Mouse (Mus musculus) midbrain, embryonic 13.5 days (tissue): ENCODE measurements around the gene Taok3. TPM values are rescaled to one million over a fixed set of nuclear protein-coding genes. Genes with fewer than 3 reads are reported as not detected.

Experiments
- ATAC-seq: fragments of 200-750 bp; cut with Nextera tagmentation; 2 replicates; pipeline ENCODE4 v1.8.0; 2017; ENCODE audit warnings: mild to moderate bottlenecking, moderate TSS enrichment, moderate library complexity
- H3K27ac ChIP-seq: fragments of 300-500 bp; sonication (generic); 2 replicates; pipeline ENCODE4 v1.5.1; 2015; ENCODE audit warnings: inconsistent platforms, mild to moderate bottlenecking, moderate library complexity
- H3K27me3 ChIP-seq: fragments of 300-500 bp; sonication (generic); 2 replicates; pipeline ENCODE4 v1.6.1; 2015; ENCODE audit warnings: mild to moderate bottlenecking, inconsistent platforms
- H3K36me3 ChIP-seq: fragments of 300-500 bp; sonication (generic); 2 replicates; pipeline ENCODE4 v1.6.1; 2015; ENCODE audit warnings: mild to moderate bottlenecking, inconsistent platforms
- H3K4me1 ChIP-seq: fragments of 300-500 bp; sonication (generic); replicated peaks from 2 replicates; pipeline ENCODE4 v1.6.1; 2015; ENCODE audit warnings: inconsistent platforms
- H3K4me2 ChIP-seq: fragments of 300-500 bp; sonication (generic); replicated peaks from 2 replicates; pipeline ENCODE4 v1.6.1; 2015; ENCODE audit warnings: moderate library complexity, mild to moderate bottlenecking, inconsistent platforms
- H3K4me3 ChIP-seq: fragments of 300-500 bp; sonication (generic); replicated peaks from 2 replicates; pipeline ENCODE4 v1.5.1; 2015; ENCODE audit warnings: mild to moderate bottlenecking, inconsistent platforms
- H3K9ac ChIP-seq: fragments of 300-500 bp; sonication (generic); replicated peaks from 2 replicates; pipeline ENCODE4 v1.6.1; 2015; ENCODE audit warnings: mild to moderate bottlenecking, inconsistent platforms
- H3K9me3 ChIP-seq: fragments of 300-500 bp; sonication (generic); 2 replicates; pipeline ENCODE4 v1.6.1; 2016; ENCODE audit warnings: mild to moderate bottlenecking, inconsistent platforms
- WGBS: fragments of 180-500 bp; shearing (Covaris S2); methylation state at CpG from one replicate; pipeline ENCODE4 v1.1.7; 2015; 5-methylcytosine and 5-hydroxymethylcytosine counted together
- polyA plus RNA-seq: library from polyadenylated mRNA; unstranded; fragments of >200 nt; fragmentation: Nextera tagmentation; extraction: Ambion mirVana; gene quantifications from 2 replicates; pipeline ENCODE4 v1.2.1, GENCODE M21; 2015

Gene Taok3
- polyA plus RNA-seq, 1 experiment from 2014 or later, result 43.7 TPM

- no peak overlapping the region; the same call in 1 of the 2 replicates for H3K4me2 ChIP-seq
- 51% methylated on average over 8 of the region's 9 CpGs for WGBS
Measured at GRCm38 (mm10) chr5:117135869-117136268, 15.9 kb downstream of the Taok3 start.

GRCm38 (mm10) chr5:117136570-117136969 is 16.6 kb downstream of the Taok3 start:
- no peak overlapping the region for H3K9ac ChIP-seq
- H3K4me3 ChIP-seq, result no peak overlapping the region
- no peak overlapping the region for H3K27ac ChIP-seq
- H3K4me2 ChIP-seq, result no peak overlapping the region
- no peaks in the 10 kb centered on the region for H3K27me3 ChIP-seq
- peaks cover 17% of the 10 kb centered on the region for H3K4me1 ChIP-seq
- no peaks in the 10 kb centered on the region for H3K36me3 ChIP-seq
- H3K9me3 ChIP-seq, result no peaks in the 10 kb centered on the region
- 93% methylated on average over 5 of the region's 5 CpGs for WGBS
- no peak for ATAC-seq

More at GRCm38 (mm10) chr5:117135869-117136268, 15.9 kb downstream of the Taok3 start:
- Histone ChIP-seq H3K27me3 (no peaks in the 10 kb centered on the region), H3K9me3 (no peaks in the 10 kb centered on the region), H3K4me1 (peaks cover 17% of the 10 kb centered on the region), H3K27ac (no peak overlapping the region; the same call in 1 of the 2 replicates), H3K36me3 (no peaks in the 10 kb centered on the region), H3K9ac (no peak overlapping the region), H3K4me3 (no peak overlapping the region)
- ATAC-seq, result peak; percentile 40; the same call in 1 of the 2 replicates

GRCm38 (mm10) chr5:117137011-117137410 is 17.1 kb downstream of the Taok3 start:
- ATAC-seq, result no peak
- Histone ChIP-seq H3K4me2 (no peak overlapping the region), H3K4me3 (no peak overlapping the region), H3K9ac (no peak overlapping the region), H3K36me3 (no peaks in the 10 kb centered on the region), H3K27me3 (no peaks in the 10 kb centered on the region), H3K9me3 (no peaks in the 10 kb centered on the region), H3K27ac (no peak overlapping the region), H3K4me1 (peaks cover 17% of the 10 kb centered on the region)
- WGBS, result 73% methylated on average over 10 of the region's 10 CpGs

- 80% methylated on average over 8 of the region's 8 CpGs for WGBS
- Histone ChIP-seq H3K9ac (no peak overlapping the region), H3K27me3 (no peaks in the 10 kb centered on the region), H3K27ac (no peak overlapping the region), H3K4me1 (peaks cover 17% of the 10 kb centered on the region), H3K36me3 (no peaks in the 10 kb centered on the region), H3K9me3 (no peaks in the 10 kb centered on the region), H3K4me2 (no peak overlapping the region), H3K4me3 (no peak overlapping the region)
- ATAC-seq, result no peak
Measured at GRCm38 (mm10) chr5:117137594-117137993, 17.7 kb downstream of the Taok3 start.

GRCm38 (mm10) chr5:117138295-117138988 is 18.5 kb downstream of the Taok3 start:
- Histone ChIP-seq H3K4me1 (peaks cover 17% of the 10 kb centered on the region), H3K27me3 (no peaks in the 10 kb centered on the region), H3K4me3 (no peak overlapping the region), H3K9ac (no peak overlapping the region), H3K4me2 (no peak overlapping the region), H3K27ac (no peak overlapping the region), H3K36me3 (no peaks in the 10 kb centered on the region), H3K9me3 (no peaks in the 10 kb centered on the region)
- 88% methylated on average over 11 of the region's 11 CpGs for WGBS
- no peak for ATAC-seq

GRCm38 (mm10) chr5:117139822-117140221 is 19.9 kb downstream of the Taok3 start:
- H3K27me3 ChIP-seq, result no peaks in the 10 kb centered on the region
- no peak for ATAC-seq
- H3K4me1 ChIP-seq, result peaks cover 17% of the 10 kb centered on the region
- H3K27ac ChIP-seq, result no peak overlapping the region
- H3K4me3 ChIP-seq, result no peak overlapping the region
- 69% methylated on average over 8 of the region's 8 CpGs for WGBS
- no peaks in the 10 kb centered on the region for H3K36me3 ChIP-seq
- H3K9me3 ChIP-seq, result no peaks in the 10 kb centered on the region
- H3K4me2 ChIP-seq, result no peak overlapping the region
- H3K9ac ChIP-seq, result no peak overlapping the region

GRCm38 (mm10) chr5:117140374-117140773 is 20.4 kb downstream of the Taok3 start:
- Histone ChIP-seq H3K4me3 (no peak overlapping the region), H3K36me3 (no peaks in the 10 kb centered on the region), H3K27ac (no peak overlapping the region), H3K4me1 (peaks cover 13% of the 10 kb centered on the region), H3K9ac (no peak overlapping the region), H3K4me2 (no peak overlapping the region), H3K27me3 (no peaks in the 10 kb centered on the region), H3K9me3 (no peaks in the 10 kb centered on the region)
- no peak for ATAC-seq
- 70% methylated on average over 7 of the region's 7 CpGs for WGBS

- H3K4me3 ChIP-seq, result no peak overlapping the region
- 65% methylated on average over 9 of the region's 9 CpGs for WGBS
- H3K9me3 ChIP-seq, result peaks cover 4% of the 10 kb centered on the region
- peaks cover 5% of the 10 kb centered on the region; the same call in 1 of the 2 replicates for H3K4me1 ChIP-seq
- H3K36me3 ChIP-seq, result no peaks in the 10 kb centered on the region
- H3K4me2 ChIP-seq, result no peak overlapping the region
- ATAC-seq, result no peak
- H3K27me3 ChIP-seq, result no peaks in the 10 kb centered on the region
- no peak overlapping the region; the same call in 1 of the 2 replicates for H3K9ac ChIP-seq
- no peak overlapping the region for H3K27ac ChIP-seq
Measured at GRCm38 (mm10) chr5:117143721-117144135, 23.8 kb downstream of the Taok3 start.

- Histone ChIP-seq H3K27ac (no peak overlapping the region), H3K4me1 (no peaks in the 10 kb centered on the region), H3K4me3 (no peak overlapping the region), H3K9ac (no peak overlapping the region), H3K9me3 (peaks cover 4% of the 10 kb centered on the region), H3K27me3 (no peaks in the 10 kb centered on the region), H3K4me2 (no peak overlapping the region), H3K36me3 (no peaks in the 10 kb centered on the region)
- ATAC-seq, result no peak
Measured at GRCm38 (mm10) chr5:117146165-117146564, 26.2 kb downstream of the Taok3 start.

GRCm38 (mm10) chr5:117147187-117148095 is 27.5 kb downstream of the Taok3 start:
- Histone ChIP-seq H3K9ac (no peak overlapping the region), H3K4me3 (no peak overlapping the region), H3K4me1 (no peaks in the 10 kb centered on the region), H3K36me3 (no peaks in the 10 kb centered on the region), H3K27me3 (no peaks in the 10 kb centered on the region), H3K4me2 (no peak overlapping the region), H3K27ac (no peak overlapping the region), H3K9me3 (peaks cover 4% of the 10 kb centered on the region)
- no peak for ATAC-seq
- 92% methylated on average over 16 of the region's 16 CpGs for WGBS

- Histone ChIP-seq H3K9me3 (peaks cover 4% of the 10 kb centered on the region), H3K27me3 (no peaks in the 10 kb centered on the region), H3K4me3 (no peak overlapping the region), H3K9ac (no peak overlapping the region), H3K27ac (no peak overlapping the region), H3K4me2 (no peak overlapping the region), H3K36me3 (no peaks in the 10 kb centered on the region), H3K4me1 (no peaks in the 10 kb centered on the region)
- ATAC-seq, result no peak
- 83% methylated on average over 16 of the region's 16 CpGs for WGBS
Measured at GRCm38 (mm10) chr5:117149054-117149942, 29.4 kb downstream of the Taok3 start.
